Mouse (Mus musculus): ENCODE measurements around the gene Lrrc8b. TPM values are rescaled to one million over a fixed set of nuclear protein-coding genes. Genes with fewer than 3 reads are reported as not detected.

Gene Lrrc8b
- polyA plus RNA-seq, 1 experiment, result 12.4 TPM

- TF ChIP-seq POLR2A (IDR thresholded peaks at IDR 0.05; ENCODE audit: low read depth, low read length) (no peak), CTCF (IDR thresholded peaks at IDR 0.05; ENCODE audit: borderline replicate concordance, insufficient read depth, low read length) (no peak)
- H3K27ac ChIP-seq (ENCODE audit: insufficient read depth, low read length), result no peak overlapping the region
- no peak overlapping the region for H3K4me3 ChIP-seq (ENCODE audit: insufficient read depth, low read length)
- H3K4me1 ChIP-seq (ENCODE audit: control insufficient read depth, insufficient read depth, low read length), result no peaks in the 10 kb centered on the region
These were observed 121.6 kb downstream of the Lrrc8b start for GRCm38 (mm10) chr5:105537101-105537723.

Other genes starting within 250 kb of the Lrrc8b start
- 0.83 TPM in 1 of 2 replicates, not detected in the other for gene Gbp10, start 176.2 kb upstream of the Lrrc8b start, polyA plus RNA-seq (2011; ENCODE audit: insufficient read length, low read depth, missing spikeins)
- gene Gm43302, start 122.1 kb upstream of the Lrrc8b start, polyA plus RNA-seq (2011; ENCODE audit: insufficient read length, low read depth, missing spikeins), result not detected in 2 replicates
- gene Gbp6, start 122.1 kb upstream of the Lrrc8b start, polyA plus RNA-seq (2011; ENCODE audit: insufficient read length, low read depth, missing spikeins), result 0.97 and 3.8 TPM in 2 replicates
- gene Lrrc8c, start 103.6 kb downstream of the Lrrc8b start, polyA plus RNA-seq (2011; ENCODE audit: insufficient read length, low read depth, missing spikeins), result 47.1 and 66.1 TPM in 2 replicates

Measured in embryonic fibroblast, embryonic 13.5 days (primary cell).